Mouse (Mus musculus) gastrocnemius, postnatal 4 days (tissue): ENCODE data around the gene Dbr1. TPM values are rescaled to one million over a fixed set of nuclear protein-coding genes. Genes with fewer than 3 reads are reported as not detected.
A peak's percentile ranks its signal among the peaks of the same experiment; 100 is the strongest.
"Not testable (repeated sequence)": the region's sequence is repeated elsewhere in the genome, so short reads cannot be mapped to it uniquely, and the experiment has no call there.

Experiments used
- DNase-seq, 2 experiments: peaks; one replicate each; pipeline ENCODE4 v3.0.0; 2021 to 2022; ENCODE audit warnings: low spot score in 2 of 2, mixed read lengths in 2 of 2
- long read RNA-seq, 2 experiments: library from polyadenylated mRNA; stranded (forward); transcript quantifications; one replicate each; pipeline ENCODE4 v2.0.0; 2021
- total RNA-seq, 2 experiments: library from RNA; stranded (reverse); gene quantifications; 2 replicates each; pipeline ENCODE4 v1.2.3; 2021

Dbr1 gene
- 10 to 100 TPM in 1 of 2 experiments, 1 to 10 TPM in 1; 9.5 to 10.3 TPM for total RNA-seq
- long read RNA-seq, experiment 1, transcript Dbr1-201 (8 exons, 2,261 nt), result major isoform, 11 of 13 reads
- long read RNA-seq, experiment 1, partial matches to known transcripts, result 0 of 13 reads
- long read RNA-seq, experiment 1, other reads (novel, unspliced or antisense), result 2 of 13 reads
- long read RNA-seq, experiment 2, transcript Dbr1-201 (8 exons, 2,261 nt), result major isoform, 11 of 16 reads
- long read RNA-seq, experiment 2, partial matches to known transcripts, result 2 of 16 reads
- long read RNA-seq, experiment 2, other reads (novel, unspliced or antisense), result 3 of 16 reads

DNA sequence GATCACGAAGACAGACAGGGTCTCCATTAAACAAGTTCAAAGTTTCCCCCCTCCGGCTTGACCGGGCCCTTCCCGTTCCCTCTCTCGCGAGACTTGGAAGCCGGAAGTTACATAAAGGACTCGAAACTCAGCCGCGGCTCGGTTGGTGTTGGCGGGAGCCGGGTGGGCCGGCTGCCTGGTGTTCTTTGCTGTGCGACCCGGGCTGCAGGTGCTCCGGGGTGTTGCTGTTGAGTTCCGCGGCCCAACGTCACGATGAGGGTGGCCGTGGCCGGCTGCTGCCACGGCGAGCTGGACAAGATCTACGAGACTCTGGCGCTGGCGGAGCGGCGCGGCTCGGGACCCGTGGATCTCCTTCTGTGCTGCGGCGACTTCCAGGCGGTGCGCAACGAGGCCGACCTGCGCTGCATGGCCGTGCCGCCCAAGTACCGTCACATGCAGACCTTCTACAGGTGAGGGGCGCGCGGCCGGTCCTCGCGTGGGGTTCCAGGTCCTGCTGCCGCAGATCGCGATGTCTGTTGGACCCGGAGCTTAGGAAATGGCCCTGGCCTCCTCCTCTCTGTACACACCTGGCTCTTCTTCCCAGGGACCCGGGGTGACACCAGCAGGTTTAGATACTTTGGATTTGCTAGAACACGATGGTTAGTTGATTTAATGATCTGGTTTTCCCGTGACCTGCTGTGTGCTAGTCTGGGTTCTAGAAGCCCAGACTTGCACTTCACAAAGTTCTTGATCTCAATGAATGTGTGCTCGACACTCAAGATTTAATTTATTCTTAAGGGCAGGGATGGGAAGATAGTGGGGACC, at the start of gene Dbr1:
Gene Dbr1 (plus strand): TSS at position 123 of the 804 bp plus-strand sequence.
- peak; percentile 86 to 94 for DNase-seq

DNA sequence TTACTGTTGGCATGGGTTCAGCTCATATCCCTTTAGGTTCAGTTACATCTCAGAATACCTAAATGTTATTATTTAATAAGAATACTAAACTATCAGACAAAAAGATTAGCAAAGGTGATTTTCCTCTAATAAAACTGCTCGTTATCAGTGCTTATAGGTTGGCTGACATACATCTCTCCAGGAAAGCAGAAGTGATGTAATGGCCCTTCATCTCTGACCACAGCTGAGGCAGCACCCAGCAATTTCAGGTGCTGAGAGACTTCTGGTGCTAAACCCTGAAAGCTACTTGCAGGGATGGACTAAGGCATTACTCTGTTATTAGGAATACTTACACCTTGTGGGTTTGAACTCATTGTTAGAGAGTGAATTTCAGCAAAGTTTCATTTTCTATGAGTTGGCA, 43.7 kb upstream of the Dbr1 start:
- DNase-seq, result no peak

DNA sequence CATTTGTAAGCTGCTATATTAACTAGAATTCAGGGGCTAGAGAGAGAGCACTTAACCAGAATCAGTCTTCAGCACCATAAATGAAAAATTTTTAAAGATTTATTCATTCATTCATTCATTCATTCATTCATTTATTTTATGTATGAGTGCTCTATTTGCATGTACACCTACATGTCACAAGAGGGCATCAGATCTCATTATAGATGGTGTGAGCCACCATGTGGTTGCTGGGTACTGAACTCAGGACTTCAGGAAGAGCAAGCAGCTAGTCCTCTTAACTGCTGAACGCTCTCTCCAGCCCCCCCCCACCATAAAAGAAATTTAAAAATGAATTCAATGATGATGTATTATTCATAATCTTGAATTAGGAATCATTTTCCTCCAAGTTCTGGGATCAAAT, 29.3 kb upstream of the Dbr1 start:
- no peak for DNase-seq

DNA sequence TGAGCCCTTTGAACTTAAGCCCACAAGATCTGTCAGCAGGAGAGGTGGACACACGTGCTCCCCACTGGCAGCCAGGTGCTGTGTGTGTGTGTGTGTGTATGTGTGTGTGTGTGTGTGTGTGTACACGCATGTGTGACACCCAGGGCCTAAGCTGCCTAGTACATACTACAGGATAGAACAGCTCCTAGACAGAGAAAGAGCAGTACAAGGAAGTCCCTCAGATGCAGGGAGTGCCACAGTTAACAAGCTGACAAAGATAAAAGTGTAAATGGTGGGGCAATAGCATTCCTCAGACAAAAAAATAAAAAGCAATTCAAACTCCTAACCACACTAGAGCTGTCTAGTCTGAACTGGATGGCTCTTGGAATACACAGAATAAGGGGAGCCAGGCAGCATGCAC, 23.5 kb upstream of the Dbr1 start:
- DNase-seq, result no peak

DNA sequence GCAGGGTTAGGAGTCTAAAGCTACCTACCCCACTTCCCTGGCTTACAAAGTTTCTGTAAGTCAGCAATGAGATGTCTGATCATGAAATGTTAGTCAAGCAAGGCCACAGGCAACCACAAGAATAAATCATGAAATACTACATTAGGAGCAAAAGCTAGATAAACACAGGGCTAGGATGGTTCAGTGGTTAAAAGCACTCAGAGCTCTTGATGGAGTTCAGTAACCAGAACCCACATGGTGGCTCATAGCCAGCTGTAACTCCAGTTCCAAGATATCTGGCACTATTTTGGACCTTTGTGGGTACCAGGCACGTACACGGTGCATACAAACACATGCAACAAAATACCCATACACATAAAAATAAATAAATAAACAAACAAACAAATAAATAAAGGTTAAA, 22.6 kb upstream of the Dbr1 start:
- DNase-seq, result no peak

DNA sequence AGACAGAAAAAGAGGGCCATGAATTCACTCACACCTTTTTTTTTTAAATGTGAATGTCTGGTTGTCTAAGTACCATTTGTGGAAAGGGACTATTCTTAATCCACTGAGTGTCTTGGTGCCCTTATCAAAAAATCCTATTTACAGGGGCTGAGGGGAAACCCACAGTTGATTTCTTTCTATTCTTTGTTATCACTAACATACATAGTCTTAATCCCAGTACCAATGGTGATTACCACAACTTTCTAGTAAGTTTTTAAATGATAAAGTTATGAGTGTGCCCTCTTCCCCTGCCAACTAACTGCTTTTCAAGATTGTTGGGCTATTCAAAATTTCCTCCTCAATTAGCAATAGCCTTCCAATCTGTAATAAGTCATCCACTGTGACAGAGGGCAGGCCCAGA, 21.5 kb upstream of the Dbr1 start:
- no peak for DNase-seq

DNA sequence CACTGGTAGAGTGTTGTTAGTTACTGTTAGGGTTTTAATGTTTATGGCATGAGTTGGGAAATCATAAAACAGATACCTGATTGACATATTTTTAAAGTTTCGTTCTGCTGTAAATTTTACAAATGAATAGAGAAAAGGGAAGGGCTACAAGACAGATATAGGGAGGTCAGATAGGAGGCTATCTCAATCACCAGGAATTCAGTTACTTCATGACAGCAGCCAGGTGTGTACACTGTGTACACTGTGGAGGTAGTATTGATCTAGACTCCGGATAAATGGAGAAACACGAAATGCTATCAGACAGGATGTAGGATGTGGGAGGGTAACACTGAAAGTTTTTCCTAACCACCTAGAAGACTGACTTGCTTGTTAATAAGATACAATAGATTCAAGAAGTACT, 20.3 kb upstream of the Dbr1 start:
- DNase-seq, result no peak

DNA sequence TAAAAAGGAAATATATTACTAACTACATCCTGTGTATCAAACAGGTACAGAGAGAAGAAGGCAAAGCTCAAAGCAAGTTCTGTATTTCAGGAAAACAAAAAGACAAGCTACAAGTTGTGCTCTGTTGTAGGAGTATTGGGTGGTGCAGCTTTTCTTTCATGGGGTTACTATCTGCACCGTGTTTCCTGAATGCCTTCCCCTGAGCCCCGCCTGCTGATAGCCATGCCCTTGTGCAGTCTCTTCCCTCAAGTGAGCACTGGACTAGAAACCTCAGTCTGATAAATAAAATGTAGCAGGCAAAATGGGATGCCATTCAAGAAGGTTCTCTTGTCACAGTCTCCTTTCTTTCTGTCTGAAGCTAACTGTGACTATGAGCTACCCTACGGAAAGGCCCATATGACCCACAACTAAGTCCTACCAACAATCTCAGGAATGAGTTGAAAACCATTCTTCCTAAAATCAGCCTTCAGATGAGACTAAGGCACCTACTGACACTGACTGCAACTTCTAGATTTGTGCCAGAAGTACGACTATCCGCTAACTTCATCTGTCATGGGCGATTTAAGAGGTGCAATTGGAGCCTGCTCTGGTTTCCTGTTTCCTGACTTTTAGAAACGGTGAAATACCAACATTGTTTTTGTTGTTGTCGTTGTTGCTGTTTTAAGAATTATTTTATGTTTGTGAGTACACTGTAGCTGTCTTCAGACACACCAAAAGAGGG, 17.9 kb upstream of the Dbr1 start:
- DNase-seq, result no peak

DNA sequence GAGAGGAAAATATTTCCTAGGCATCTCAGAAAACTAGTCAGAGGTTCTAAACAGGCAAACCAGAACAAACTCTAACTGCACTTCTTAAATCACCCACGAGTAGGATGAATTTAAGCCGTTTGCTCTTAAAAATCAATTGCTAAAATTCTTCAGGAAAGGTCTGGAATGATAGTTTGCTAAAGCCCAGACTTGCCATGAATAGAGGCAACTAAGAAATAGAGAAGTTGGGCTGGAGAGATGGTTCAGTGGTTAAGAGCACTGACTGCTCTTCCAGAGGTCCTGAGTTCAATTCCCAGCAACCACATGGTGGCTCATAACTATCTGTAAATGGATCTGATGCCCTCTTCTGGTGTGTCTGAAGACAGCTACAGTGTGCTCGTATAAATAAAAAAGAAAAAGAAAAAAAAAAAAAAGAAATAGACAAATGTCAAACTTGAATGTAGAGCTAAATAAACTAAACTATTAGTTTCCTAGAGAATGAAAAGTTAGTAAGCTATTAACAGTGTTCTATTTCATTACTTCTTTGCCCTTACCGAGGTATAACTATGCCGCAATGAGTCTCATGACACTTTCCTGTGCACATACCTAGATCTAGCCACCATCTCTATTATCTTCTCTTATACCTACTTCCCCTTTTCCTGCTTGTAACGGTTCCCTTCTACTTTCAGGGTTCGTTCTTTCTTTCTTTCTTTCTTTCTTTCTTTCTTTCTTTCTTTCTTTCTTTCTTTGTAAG, 16.6 kb upstream of the Dbr1 start:
- no peak for DNase-seq

DNA sequence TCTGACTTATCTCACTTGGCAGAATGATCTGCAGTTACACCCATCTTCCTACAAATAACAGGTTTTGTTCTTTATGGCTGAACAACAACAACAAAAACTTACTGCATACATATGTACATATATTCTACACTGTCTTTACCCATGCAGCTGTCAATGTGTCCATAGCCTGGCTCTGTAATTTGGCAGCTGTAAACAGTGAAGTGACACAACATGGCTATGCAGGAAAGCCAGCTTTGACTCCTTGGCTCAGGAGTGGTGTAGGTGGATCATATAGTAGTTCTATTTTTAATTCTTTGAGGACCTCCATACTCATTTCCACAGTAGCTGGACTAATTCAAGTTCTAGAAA, 16.1 kb upstream of the Dbr1 start:
- no peak for DNase-seq

DNA sequence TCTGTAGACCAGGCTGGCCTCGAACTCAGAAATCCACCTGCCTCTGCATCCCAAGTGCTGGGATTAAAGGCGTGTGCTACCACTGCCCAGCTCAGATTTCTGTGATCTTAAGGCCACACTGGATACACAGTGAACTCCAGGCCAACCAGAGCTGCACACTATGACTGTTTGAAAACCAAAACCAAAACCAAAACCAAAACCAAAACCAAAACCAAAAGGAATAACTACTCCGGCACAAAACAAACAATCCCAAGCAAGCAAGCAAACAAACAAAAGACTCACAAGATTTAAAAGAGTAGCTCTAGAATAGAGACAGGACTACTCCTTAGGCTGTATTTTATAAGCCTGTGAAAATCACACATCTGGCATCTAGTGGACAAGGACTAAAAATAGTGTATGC, 15.2 kb upstream of the Dbr1 start:
- no peak for DNase-seq

DNA sequence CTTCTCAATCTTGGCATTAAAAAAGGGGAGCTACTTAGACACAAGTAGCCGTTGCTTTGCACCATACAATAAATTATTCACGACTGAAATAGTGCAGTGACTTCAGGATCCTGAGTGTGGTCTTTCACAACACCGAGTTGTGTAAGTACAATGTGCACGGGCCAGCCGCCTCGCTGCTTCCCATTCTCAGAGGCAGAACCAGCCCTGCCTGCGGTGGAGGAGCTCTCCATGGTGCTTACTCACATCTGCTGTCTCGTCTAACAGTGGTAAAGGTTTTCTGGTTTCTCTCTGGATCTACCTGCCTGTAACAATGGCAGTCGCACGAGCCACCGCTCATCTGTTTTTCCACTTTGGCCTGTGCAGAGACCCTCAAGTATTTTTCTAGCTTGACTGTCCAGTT, 11.9 kb upstream of the Dbr1 start:
- DNase-seq, result peak in 1 of 2 experiments; percentile 56

DNA sequence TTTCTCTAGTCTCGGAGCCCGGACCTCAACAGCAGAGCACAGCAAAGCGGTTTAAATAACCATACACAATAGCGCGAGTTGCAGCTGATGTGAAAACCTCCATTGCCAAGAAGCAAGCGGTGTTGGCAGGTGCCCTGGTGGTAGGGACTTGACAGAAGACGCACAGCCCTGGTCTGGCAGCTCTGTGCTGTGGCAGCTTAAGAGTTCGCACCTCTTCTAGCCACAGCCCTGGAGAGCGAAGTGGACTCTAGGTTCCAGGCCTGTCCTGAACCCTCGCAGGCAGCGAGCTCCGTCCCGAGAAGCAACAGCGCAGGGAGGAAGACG, 7.6 kb upstream of the Dbr1 start:
- DNase-seq, result no peak

DNA sequence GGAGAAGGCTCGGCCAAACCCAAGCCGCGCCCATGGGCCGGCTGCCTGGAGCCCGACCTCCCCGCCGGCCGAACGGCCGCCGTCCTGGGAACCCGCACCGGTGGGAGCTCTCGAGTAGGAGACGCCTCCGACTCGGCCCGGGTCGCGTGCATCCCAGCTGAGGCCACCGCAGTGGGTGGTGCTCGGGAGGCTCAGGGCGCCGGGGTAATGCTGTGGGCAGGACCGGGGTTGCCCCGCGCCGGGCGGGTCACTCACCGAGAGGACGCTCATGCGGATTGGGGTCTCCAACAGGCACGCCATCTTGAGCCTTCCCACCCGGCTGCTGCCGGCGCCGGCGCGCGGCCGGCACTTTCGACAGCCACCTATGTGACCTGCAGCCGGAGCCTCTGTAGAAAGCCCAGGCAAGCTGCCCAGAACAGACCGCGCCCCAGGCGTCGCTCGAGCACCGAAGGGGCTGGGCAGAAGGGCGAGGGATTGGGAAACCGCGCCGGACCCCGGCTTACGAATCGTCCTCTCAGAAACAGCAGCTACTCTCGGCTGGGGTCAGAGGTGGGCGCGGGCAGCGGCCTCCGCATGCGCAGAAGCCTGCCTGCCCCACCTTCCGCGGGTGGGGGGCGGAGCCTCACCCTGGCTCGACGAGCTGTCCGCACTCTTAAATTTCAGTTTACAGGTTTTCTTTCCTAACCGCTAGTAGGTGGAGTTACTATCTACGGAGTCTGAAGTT, 7.1 kb upstream of the Dbr1 start, which contains the start of gene Armc8:
Gene Armc8 (minus strand): TSS at position 553 of the 724 bp plus-strand sequence.
- peak; percentile 86 to 90 for DNase-seq

DNA sequence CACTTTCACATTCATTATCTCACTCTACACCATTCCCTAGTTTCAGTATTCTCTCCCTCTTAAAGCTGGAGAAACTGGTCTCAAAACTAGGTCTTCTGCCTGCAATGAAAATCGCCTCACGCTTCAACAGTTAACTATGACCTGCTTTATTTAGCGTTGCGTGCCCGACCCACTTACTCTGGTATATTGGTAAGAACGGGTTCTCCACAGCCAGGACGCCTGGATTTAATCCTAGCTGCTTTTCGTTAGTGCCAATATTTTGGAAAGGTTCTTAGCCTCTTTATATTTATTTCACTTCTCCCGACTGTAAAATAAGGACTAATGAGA, 6.6 kb upstream of the Dbr1 start:
- DNase-seq, result no peak

DNA sequence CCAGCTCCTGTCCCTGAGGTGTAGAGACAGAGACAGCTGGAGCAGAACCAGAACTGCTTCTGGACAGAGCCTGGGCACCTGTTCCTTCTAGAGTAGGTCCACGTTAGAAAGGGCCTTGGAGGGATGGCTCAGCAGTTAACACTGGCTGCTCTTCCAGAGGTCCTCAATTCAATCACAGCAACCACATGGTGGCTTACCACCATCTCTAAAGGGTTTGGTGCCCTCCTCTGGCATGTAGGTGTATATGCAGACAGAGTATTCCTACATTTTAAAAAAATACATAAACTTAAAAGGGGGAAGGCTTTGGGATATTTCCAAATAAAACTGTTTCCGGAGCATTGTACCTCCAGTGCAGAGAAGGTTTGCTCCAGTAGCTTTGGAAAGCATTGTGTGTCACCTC, 5.1 kb downstream of the Dbr1 start:
- DNase-seq, result no peak

DNA sequence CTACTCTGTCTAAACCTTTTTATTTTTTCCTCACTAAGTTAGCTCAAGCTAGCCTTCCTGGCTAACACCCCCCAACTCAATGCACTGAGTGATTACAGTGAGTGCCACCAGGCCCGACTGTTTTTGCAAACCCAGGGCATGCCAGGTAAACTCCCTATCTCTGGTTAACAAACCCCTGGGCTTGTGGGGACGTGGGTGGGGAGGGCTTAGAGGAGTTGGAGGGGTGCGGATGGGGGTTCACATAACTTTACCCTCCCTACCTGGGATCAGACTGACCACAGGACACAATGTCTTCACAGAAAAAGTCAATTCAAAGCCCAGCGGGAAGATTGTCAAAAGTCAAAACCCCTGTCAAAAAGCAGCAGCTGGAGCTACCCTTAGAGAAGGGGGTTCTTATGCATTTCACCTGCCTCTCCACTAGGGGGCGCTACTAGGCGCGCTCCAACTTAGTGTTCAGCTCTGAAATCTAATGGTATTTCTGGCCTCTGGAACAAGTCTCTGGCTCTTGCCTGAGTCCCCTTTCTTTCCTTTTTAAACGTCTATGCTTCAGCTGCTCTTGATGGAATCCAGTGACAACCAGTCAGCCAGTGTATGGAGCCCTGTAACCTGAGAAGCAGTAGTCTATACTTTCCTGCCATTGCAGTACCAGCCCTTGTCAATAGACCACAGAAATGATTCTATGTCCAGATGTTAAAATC, 12.1 kb downstream of the Dbr1 start:
- DNase-seq, result peak; percentile 55 to 66

DNA sequence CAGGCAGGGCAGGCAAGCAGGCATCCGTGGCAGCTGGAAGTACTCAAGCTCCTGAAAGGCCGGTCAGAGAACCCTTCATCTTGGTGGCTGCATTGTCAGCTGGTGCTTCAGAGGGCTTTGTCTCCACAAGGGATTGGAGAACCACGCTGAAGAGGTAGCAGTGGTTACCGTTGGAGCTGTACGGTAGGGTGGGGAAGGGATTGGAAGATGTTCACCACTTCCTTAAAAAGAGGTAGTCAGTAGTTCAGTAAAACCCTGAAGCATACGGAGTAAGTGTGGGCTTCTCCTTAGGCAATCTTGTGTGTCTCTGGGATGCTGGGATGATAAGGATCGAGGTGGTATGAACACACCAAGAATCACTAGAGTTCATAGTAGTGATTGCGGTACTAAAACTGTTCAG, 15.5 kb downstream of the Dbr1 start:
- DNase-seq, result no peak

DNA sequence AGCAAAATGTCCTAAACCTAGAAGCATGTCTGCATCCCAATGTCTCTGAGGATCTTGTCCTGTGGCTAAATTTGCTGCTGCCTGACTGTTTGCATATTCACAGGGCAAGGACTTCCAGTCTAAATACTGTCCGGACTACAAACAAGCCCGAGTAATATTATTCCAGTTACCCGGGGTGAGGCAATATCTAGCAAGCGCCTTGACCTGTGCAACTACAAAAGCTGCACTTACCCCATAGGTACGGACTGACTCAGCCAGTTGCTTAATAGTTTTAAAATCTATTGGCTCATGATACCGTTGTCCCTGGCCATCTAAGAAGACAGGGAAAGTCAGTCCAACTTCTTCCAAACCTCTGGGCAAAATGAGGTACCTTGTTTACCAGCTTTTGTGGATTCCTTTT, 23.5 kb downstream of the Dbr1 start:
- not testable (repeated sequence) for DNase-seq

DNA sequence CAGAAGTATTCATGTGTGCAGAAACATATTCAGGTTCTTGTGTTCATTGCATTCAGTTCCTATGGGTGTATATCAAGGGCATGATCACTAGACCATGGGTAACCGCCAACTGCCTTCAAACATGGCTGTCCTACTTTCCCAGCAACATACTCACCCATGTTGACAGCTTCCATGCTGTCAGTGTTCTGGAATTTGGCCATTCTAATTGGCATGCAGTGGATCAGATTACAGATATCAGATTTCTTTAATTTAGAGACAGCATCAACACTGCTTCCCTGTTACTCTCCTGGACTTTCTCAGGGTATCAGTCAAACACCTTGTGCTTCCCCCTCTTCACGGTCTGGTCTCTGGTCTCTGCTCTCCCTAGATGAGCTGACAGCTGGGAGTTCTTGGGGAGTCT, 28.0 kb downstream of the Dbr1 start:
- no peak for DNase-seq
